Mouse (Mus musculus) intestine, embryonic 14.5 days (tissue): ENCODE results near the gene 4931422A03Rik. TPM values are rescaled to one million over a fixed set of nuclear protein-coding genes. Genes with fewer than 3 reads are reported as not detected.

Source experiments
- ATAC-seq: fragments of 200-750 bp; cut with Nextera tagmentation; replicated peaks from 2 replicates; pipeline ENCODE4 v1.8.0; 2017; ENCODE audit warnings: low read depth, moderate number of reproducible peaks, moderate TSS enrichment, moderate library complexity; ENCODE audit not compliant: low FRiP score, low TSS enrichment
- DNase-seq: peaks from one replicate; pipeline ENCODE4 v3.0.0-alpha.2; 2018; ENCODE audit warnings: low spot score
- H3K27ac ChIP-seq: fragments of 300-500 bp; sonication (generic); 2 replicates; pipeline ENCODE4 v1.5.1; 2014; ENCODE audit warnings: low read depth, mild to moderate bottlenecking, control low read depth
- H3K27me3 ChIP-seq: fragments of 300-500 bp; sonication (generic); replicated peaks from 2 replicates; pipeline ENCODE4 v1.6.1; 2014; ENCODE audit warnings: low read length, control low read depth; ENCODE audit not compliant: control insufficient read depth, insufficient read depth
- H3K36me3 ChIP-seq: fragments of 300-500 bp; sonication (generic); 2 replicates; pipeline ENCODE4 v1.6.1; 2014; ENCODE audit warnings: low read length, control low read depth; ENCODE audit not compliant: control insufficient read depth, insufficient read depth
- H3K4me1 ChIP-seq: fragments of 300-500 bp; sonication (generic); replicated peaks from 2 replicates; pipeline ENCODE4 v1.6.1; 2014; ENCODE audit warnings: low read length, control low read depth, mixed read lengths; ENCODE audit not compliant: control insufficient read depth, insufficient read depth
- H3K4me2 ChIP-seq: fragments of 300-500 bp; sonication (generic); 2 replicates; pipeline ENCODE4 v1.6.1; 2014; ENCODE audit warnings: low read length
- H3K4me3 ChIP-seq: fragments of 300-500 bp; sonication (generic); 2 replicates; pipeline ENCODE4 v1.5.1; 2014; ENCODE audit warnings: low read depth, low read length, control low read depth, mixed read lengths
- H3K9ac ChIP-seq: fragments of 300-500 bp; sonication (generic); 2 replicates; pipeline ENCODE4 v1.6.1; 2014; ENCODE audit warnings: mild to moderate bottlenecking, low read length
- H3K9me3 ChIP-seq: fragments of 300-500 bp; sonication (generic); 2 replicates; pipeline ENCODE4 v1.6.1; 2016; ENCODE audit warnings: low read length, control low read depth; ENCODE audit not compliant: control insufficient read depth
- WGBS: fragments of 180-500 bp; shearing (Covaris S2); extraction: QIAGEN DNeasy Blood & Tissue Kit; methylation state at CpG from one replicate; pipeline ENCODE4 v1.1.7; 2014; 5-methylcytosine and 5-hydroxymethylcytosine counted together
- polyA plus RNA-seq: library from polyadenylated mRNA; unstranded; fragments of >200 nt; fragmentation: Nextera tagmentation; extraction: Ambion mirVana; gene quantifications from 2 replicates; pipeline ENCODE4 v1.2.1, GENCODE M21; 2014

4931422A03Rik gene
- polyA plus RNA-seq, 1 experiment from 2014 or later: 2.1 TPM

- Histone ChIP-seq H3K9me3 (no peaks in the 10 kb centered on the region), H3K36me3 (peaks cover 60% of the 10 kb centered on the region), H3K4me1 (no peaks in the 10 kb centered on the region), H3K27ac (no peak overlapping the region), H3K4me2 (no peak overlapping the region), H3K4me3 (no peak overlapping the region), H3K27me3 (no peaks in the 10 kb centered on the region), H3K9ac (no peak overlapping the region)
- WGBS: 85% methylated on average over 1 of the region's 1 CpGs
- DNase-seq (no peak), ATAC-seq (no peak)
Measured at GRCm38 (mm10) chr2:104058381-104058780, 30.2 kb upstream of the 4931422A03Rik start.

DNA sequence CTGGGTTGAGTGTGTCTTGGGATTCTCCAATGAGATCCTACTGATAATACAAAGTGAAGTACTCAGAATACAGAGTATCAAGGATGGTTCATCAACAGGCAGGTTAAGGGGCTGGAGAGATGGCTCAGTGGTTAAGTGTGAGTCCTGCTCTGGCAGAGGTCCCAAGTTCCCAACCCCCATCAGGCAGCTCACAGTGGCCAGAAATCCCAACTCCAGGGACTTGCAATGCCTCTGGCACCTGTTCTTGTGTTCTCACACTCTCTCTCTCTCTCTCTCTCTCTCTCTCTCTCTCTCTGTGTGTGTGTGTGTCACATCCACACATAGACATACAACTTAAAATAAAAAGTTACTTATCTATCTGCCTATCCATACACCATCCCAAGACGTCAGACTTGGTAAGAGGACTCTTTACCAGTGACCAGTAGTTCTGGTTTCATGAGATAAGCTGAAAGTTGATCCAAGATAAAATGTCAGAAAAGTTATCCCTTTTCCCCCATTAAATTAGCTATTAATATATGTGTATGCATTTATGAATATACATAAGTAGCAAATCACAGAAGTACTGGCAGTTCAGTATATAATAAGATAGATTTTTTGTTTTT lies 16.4 kb upstream of the 4931422A03Rik start:
- 68% methylated on average over 1 of the region's 1 CpGs for WGBS
- peaks cover 60% of the 10 kb centered on the region for H3K36me3 ChIP-seq
- H3K4me2 ChIP-seq: no peak overlapping the region
- no peaks in the 10 kb centered on the region for H3K27me3 ChIP-seq
- H3K4me1 ChIP-seq: no peaks in the 10 kb centered on the region
- no peak overlapping the region for H3K9ac ChIP-seq
- H3K27ac ChIP-seq: no peak overlapping the region
- no peak for ATAC-seq
- no peak for DNase-seq
- no peaks in the 10 kb centered on the region for H3K9me3 ChIP-seq
- H3K4me3 ChIP-seq: no peak overlapping the region

DNA sequence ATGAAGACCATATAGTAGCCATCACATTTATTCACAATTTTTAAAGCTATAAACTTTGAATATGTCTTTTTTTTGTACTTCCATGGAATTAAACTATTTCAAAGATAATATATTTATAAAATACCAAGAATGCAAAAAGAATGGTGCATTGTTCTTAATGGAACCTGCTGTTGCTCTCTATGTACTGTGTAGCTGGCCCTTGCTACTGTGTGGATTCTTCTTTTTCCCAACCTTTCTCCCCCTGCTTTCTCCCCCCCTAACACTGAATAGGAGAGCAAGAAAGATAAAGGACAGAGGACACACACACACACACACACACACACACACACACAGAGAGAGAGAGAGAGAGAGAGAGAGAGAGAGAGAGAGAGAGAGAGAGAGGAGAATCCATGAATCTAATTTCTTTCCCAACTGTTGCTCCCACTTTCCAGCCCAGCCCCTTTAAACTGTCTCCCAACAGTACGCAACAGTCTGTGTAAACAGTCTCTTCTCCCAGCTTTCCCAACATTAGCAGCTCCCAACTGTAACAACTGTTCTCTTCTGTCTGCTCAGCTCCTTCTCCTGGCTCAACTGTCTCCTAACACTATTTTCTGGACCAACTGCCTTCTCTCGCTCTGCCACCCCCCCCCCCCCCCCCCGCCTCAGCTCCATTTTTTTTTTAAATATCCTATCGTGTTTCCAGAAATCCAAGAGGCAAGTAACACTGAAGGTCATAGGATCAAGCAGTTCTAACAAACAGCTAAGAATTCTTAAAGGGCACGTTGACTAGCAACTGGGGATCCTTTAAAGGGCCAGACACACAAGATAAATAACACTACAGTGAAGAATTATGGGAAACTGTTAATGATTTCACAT lies 15.7 kb upstream of the 4931422A03Rik start:
- no peak overlapping the region for H3K27ac ChIP-seq
- no peaks in the 10 kb centered on the region for H3K9me3 ChIP-seq
- no peak for DNase-seq
- no peak overlapping the region for H3K4me3 ChIP-seq
- H3K27me3 ChIP-seq: no peaks in the 10 kb centered on the region
- no peak overlapping the region for H3K4me2 ChIP-seq
- WGBS: 36% methylated on average over 5 of the region's 5 CpGs
- H3K9ac ChIP-seq: no peak overlapping the region
- no peaks in the 10 kb centered on the region for H3K4me1 ChIP-seq
- ATAC-seq: no peak
- H3K36me3 ChIP-seq: peaks cover 61% of the 10 kb centered on the region

- DNase-seq (no peak), ATAC-seq (no peak)
- Histone ChIP-seq H3K36me3 (peaks cover 52% of the 10 kb centered on the region), H3K27ac (no peak overlapping the region), H3K4me1 (no peaks in the 10 kb centered on the region), H3K27me3 (no peaks in the 10 kb centered on the region), H3K9ac (no peak overlapping the region), H3K9me3 (no peaks in the 10 kb centered on the region), H3K4me3 (no peak overlapping the region), H3K4me2 (no peak overlapping the region)
- WGBS: 93% methylated on average over 15 of the region's 15 CpGs
Measured at GRCm38 (mm10) chr2:104042766-104043165, 14.6 kb upstream of the 4931422A03Rik start.

- DNase-seq (no peak), ATAC-seq (no peak)
- 79% methylated on average over 5 of the region's 5 CpGs for WGBS
Measured at GRCm38 (mm10) chr2:104041632-104042031, 13.5 kb upstream of the 4931422A03Rik start.

GRCm38 (mm10) chr2:104038236-104038635 lies 10.1 kb upstream of the 4931422A03Rik start:
- Histone ChIP-seq H3K4me3 (no peak overlapping the region), H3K27ac (no peak overlapping the region), H3K9ac (no peak overlapping the region), H3K9me3 (no peaks in the 10 kb centered on the region), H3K36me3 (peaks cover 68% of the 10 kb centered on the region), H3K4me2 (no peak overlapping the region), H3K27me3 (no peaks in the 10 kb centered on the region), H3K4me1 (no peaks in the 10 kb centered on the region; the same call in 1 of the 2 replicates)
- no peak for ATAC-seq
- 87% methylated on average over 2 of the region's 2 CpGs for WGBS
- no peak for DNase-seq

More at GRCm38 (mm10) chr2:104041632-104042031, 13.5 kb upstream of the 4931422A03Rik start:
- no peaks in the 10 kb centered on the region for H3K9me3 ChIP-seq
- H3K4me2 ChIP-seq: no peak overlapping the region
- no peak overlapping the region for H3K27ac ChIP-seq
- no peak overlapping the region for H3K4me3 ChIP-seq
- H3K36me3 ChIP-seq: peaks cover 58% of the 10 kb centered on the region
- H3K27me3 ChIP-seq: no peaks in the 10 kb centered on the region
- H3K9ac ChIP-seq: no peak overlapping the region
- no peaks in the 10 kb centered on the region for H3K4me1 ChIP-seq

GRCm38 (mm10) chr2:104036316-104036715 lies 8.2 kb upstream of the 4931422A03Rik start:
- no peak overlapping the region for H3K9ac ChIP-seq
- DNase-seq: no peak
- H3K4me3 ChIP-seq: no peak overlapping the region
- H3K27me3 ChIP-seq: no peaks in the 10 kb centered on the region
- no peak overlapping the region for H3K4me2 ChIP-seq
- no peaks in the 10 kb centered on the region; the same call in 1 of the 2 replicates for H3K4me1 ChIP-seq
- no peak for ATAC-seq
- WGBS: 64% methylated on average over 3 of the region's 3 CpGs
- H3K9me3 ChIP-seq: no peaks in the 10 kb centered on the region
- H3K36me3 ChIP-seq: peaks cover 68% of the 10 kb centered on the region
- no peak overlapping the region for H3K27ac ChIP-seq

DNA sequence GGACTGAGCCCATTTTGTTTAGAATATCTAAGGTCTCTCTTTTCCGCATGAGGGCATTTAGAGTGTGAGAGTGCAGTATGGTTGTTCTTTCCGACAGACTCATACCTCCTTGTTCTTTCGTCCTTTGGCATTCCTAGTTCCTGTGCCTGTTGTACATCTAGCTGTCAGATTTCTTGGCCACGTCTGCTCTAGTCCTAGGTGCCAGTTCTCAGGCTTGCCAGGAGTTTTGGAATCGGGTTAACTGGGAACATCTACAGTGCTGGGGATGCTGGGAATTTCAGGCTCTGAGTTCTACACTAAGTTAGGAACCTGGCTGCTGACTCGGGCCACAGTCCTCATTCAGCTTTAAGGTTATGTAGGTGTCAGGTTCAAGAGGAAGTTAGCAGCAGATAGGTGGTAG lies 7.4 kb upstream of the 4931422A03Rik start:
- ATAC-seq: no peak
- H3K9ac ChIP-seq: no peak overlapping the region
- WGBS: 79% methylated on average over 6 of the region's 6 CpGs
- H3K36me3 ChIP-seq: peaks cover 69% of the 10 kb centered on the region
- H3K27ac ChIP-seq: no peak overlapping the region
- H3K27me3 ChIP-seq: no peaks in the 10 kb centered on the region
- H3K4me3 ChIP-seq: no peak overlapping the region
- DNase-seq: no peak
- H3K4me2 ChIP-seq: no peak overlapping the region
- no peaks in the 10 kb centered on the region for H3K9me3 ChIP-seq
- no peaks in the 10 kb centered on the region; the same call in 1 of the 2 replicates for H3K4me1 ChIP-seq
